Comparison of ENCODE assay signal across 13 mouse cellular contexts in the genomic region with DNA sequence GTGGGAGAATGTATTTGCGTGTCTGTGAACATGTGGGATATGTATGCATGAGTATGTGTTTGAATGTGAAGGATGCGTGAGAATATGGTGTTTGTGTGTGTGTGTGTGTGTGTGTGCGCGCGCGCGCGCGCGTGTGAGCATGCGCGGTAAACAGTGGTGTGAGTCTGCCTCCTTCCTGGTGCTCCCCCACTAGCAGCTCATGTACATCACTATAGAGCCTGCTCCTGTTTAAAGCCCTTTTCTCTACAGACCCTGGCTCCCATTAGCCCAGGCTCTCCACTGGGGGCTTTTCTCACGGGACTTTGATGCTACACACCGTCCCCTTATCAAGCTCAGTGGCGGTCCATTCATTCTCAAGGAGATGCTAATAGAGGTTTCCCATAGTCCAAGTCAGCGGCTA. TPM values are rescaled to one million over a fixed set of nuclear protein-coding genes. Genes with fewer than 3 reads are reported as not detected.
DNase-seq lines count a peak whose midpoint lies in the region; ATAC-seq and TF ChIP-seq lines count a peak whose summit lies in the region.
"Had no signal": no experiment of that assay in that cellular context is flagged by ENCODE, and none has a peak within 500 bp of the region (broad histone marks: within the 10 kb centered on the region; RNA-seq: fewer than 3 reads in every experiment).

No protein-coding gene starts in this region.

- no peaks in the 10 kb centered on the region for H3K9me3 ChIP-seq in embryonic facial prominence, embryonic 13.5 days
- H3K9me3 ChIP-seq in hindbrain, embryonic 14.5 days (ENCODE audit: control insufficient read depth, low read length), result no peaks in the 10 kb centered on the region
- no peaks in the 10 kb centered on the region for H3K9me3 ChIP-seq in neural tube, embryonic 12.5 days
- no peaks in the 10 kb centered on the region for H3K9me3 ChIP-seq in kidney, embryonic 16.5 days (ENCODE audit: low read length)
- H3K9me3 ChIP-seq: G1E; limb, embryonic 15.5 days had no signal

- peak overlapping the region; percentile 77 for H3K27ac ChIP-seq in layer of hippocampus, adult 2 months
- no peak overlapping the region for H3K27ac ChIP-seq in embryonic facial prominence, embryonic 13.5 days
- no peak overlapping the region for H3K27ac ChIP-seq in hindbrain, embryonic 14.5 days
- no peak overlapping the region for H3K27ac ChIP-seq in neural tube, embryonic 12.5 days
- no peak overlapping the region for H3K27ac ChIP-seq in kidney, embryonic 16.5 days (ENCODE audit: low read length)
- H3K27ac ChIP-seq: limb, embryonic 15.5 days had no signal

- peaks cover 13% of the 10 kb centered on the region for H3K4me1 ChIP-seq in embryonic facial prominence, embryonic 13.5 days
- H3K4me1 ChIP-seq in hindbrain, embryonic 14.5 days (replicated peaks; ENCODE audit: control insufficient read depth, insufficient read depth, low read length), result no peaks in the 10 kb centered on the region
- no peaks in the 10 kb centered on the region for H3K4me1 ChIP-seq in neural tube, embryonic 12.5 days
- H3K4me1 ChIP-seq in kidney, embryonic 16.5 days (ENCODE audit: insufficient read depth, low read length), result no peaks in the 10 kb centered on the region

- WGBS in embryonic facial prominence, embryonic 13.5 days, result 40% methylated on average over 16 of the region's 16 CpGs
- WGBS in hindbrain, embryonic 14.5 days, result 46% methylated on average over 16 of the region's 16 CpGs
- 41% methylated on average over 16 of the region's 16 CpGs for WGBS in neural tube, embryonic 12.5 days
- WGBS in kidney, embryonic 16.5 days, result 40% methylated on average over 16 of the region's 16 CpGs

- no peak for TF ChIP-seq CTCF in layer of hippocampus, adult 2 months (conservative IDR thresholded peaks at IDR 0.05)

- no peak for DNase-seq in layer of hippocampus, adult 2 months (ENCODE audit: low spot score in 2 of 2)
- DNase-seq in layer of hippocampus, postnatal 10 days (ENCODE audit: low spot score in 2 of 2), result no peak
- no peak for DNase-seq in hindbrain, embryonic 14.5 days (ENCODE audit: low spot score)
- DNase-seq in thymus, postnatal 14 days, result no peak
- DNase-seq: adrenal gland, postnatal 14 days; cerebellum, postnatal 10 days had no signal

- ATAC-seq in embryonic facial prominence, embryonic 13.5 days (ENCODE audit: insufficient number of reproducible peaks, insufficient read depth, low FRiP score, low TSS enrichment, low read depth), result no peak
- ATAC-seq in hindbrain, embryonic 14.5 days (ENCODE audit: low FRiP score), result no peak
- ATAC-seq in neural tube, embryonic 12.5 days (ENCODE audit: low FRiP score, low read depth), result no peak
- ATAC-seq in kidney, embryonic 16.5 days (ENCODE audit: low FRiP score, low TSS enrichment), result no peak
- ATAC-seq: inflammation-experienced regulatory T-cells, adult 6 months had no signal

- H3K27me3 ChIP-seq in embryonic facial prominence, embryonic 13.5 days, result no peaks in the 10 kb centered on the region
- no peaks in the 10 kb centered on the region for H3K27me3 ChIP-seq in hindbrain, embryonic 14.5 days (ENCODE audit: control insufficient read depth, insufficient read depth, low read length)
- H3K27me3 ChIP-seq in neural tube, embryonic 12.5 days (replicated peaks), result no peaks in the 10 kb centered on the region
- H3K27me3 ChIP-seq in kidney, embryonic 16.5 days (ENCODE audit: insufficient read depth, low read length), result no peaks in the 10 kb centered on the region
- H3K27me3 ChIP-seq: limb, embryonic 15.5 days had no signal

- H3K4me3 ChIP-seq in layer of hippocampus, adult 2 months, result no peak overlapping the region
- H3K4me3 ChIP-seq in embryonic facial prominence, embryonic 13.5 days, result peak overlapping the region; percentile 13; the same call in 1 of the 2 replicates
- 0 out of 2 replicates have a peak overlapping the region, but pooled peaks have one; percentile 4 for H3K4me3 ChIP-seq in hindbrain, embryonic 14.5 days (replicated peaks; ENCODE audit: low read length)
- no peak overlapping the region for H3K4me3 ChIP-seq in neural tube, embryonic 12.5 days
- H3K4me3 ChIP-seq in kidney, embryonic 16.5 days (ENCODE audit: low read length), result no peak overlapping the region
- H3K4me3 ChIP-seq: limb, embryonic 15.5 days had no signal

- H3K4me2 ChIP-seq in embryonic facial prominence, embryonic 13.5 days, result peak overlapping the region; percentile 43
- H3K4me2 ChIP-seq in hindbrain, embryonic 14.5 days (replicated peaks), result peak overlapping the region; percentile 43
- H3K4me2 ChIP-seq in neural tube, embryonic 12.5 days (replicated peaks), result peak overlapping the region; percentile 44
- no peak overlapping the region for H3K4me2 ChIP-seq in kidney, embryonic 16.5 days (replicated peaks; ENCODE audit: low read depth, low read length)
- H3K4me2 ChIP-seq: limb, embryonic 15.5 days had no signal

- H3K9ac ChIP-seq in embryonic facial prominence, embryonic 13.5 days, result no peak overlapping the region
- peak overlapping the region; percentile 46; the same call in 1 of the 2 replicates for H3K9ac ChIP-seq in hindbrain, embryonic 14.5 days
- H3K9ac ChIP-seq in neural tube, embryonic 12.5 days, result no peak overlapping the region
- no peak overlapping the region for H3K9ac ChIP-seq in kidney, embryonic 16.5 days (replicated peaks; ENCODE audit: low read length)
- H3K9ac ChIP-seq: limb, embryonic 15.5 days had no signal

- H3K36me3 ChIP-seq in embryonic facial prominence, embryonic 13.5 days, result no peaks in the 10 kb centered on the region
- H3K36me3 ChIP-seq in hindbrain, embryonic 14.5 days (replicated peaks; ENCODE audit: control insufficient read depth, insufficient read depth), result no peaks in the 10 kb centered on the region
- no peaks in the 10 kb centered on the region for H3K36me3 ChIP-seq in neural tube, embryonic 12.5 days
- no peaks in the 10 kb centered on the region for H3K36me3 ChIP-seq in kidney, embryonic 16.5 days (ENCODE audit: insufficient read depth, low read length)
- H3K36me3 ChIP-seq: G1E; limb, embryonic 15.5 days had no signal

RNA-seq across cellular contexts. Expression of a gene that starts 23.0 kb away (rescaled TPM):
- 10 to 100 TPM; 20.6 to 25.6 TPM for total RNA-seq in layer of hippocampus, adult 2 months (2021)
- total RNA-seq in layer of hippocampus, postnatal 10 days (2021), result 10 to 100 TPM; 19.8 TPM
- 13.8 and 16.0 TPM in 2 replicates for polyA plus RNA-seq in embryonic facial prominence, embryonic 13.5 days (2015; fragmentation: Nextera tagmentation; extraction: Ambion mirVana)
- polyA plus RNA-seq in hindbrain, embryonic 14.5 days (2014; fragmentation: Nextera tagmentation; extraction: Ambion mirVana), result 8.6 and 9.5 TPM in 2 replicates
- 9.8 and 12.5 TPM in 2 replicates for polyA plus RNA-seq in neural tube, embryonic 12.5 days (2016; fragmentation: Nextera tagmentation; extraction: Ambion mirVana)
- polyA plus RNA-seq in kidney, embryonic 16.5 days (2015; fragmentation: Nextera tagmentation; extraction: Ambion mirVana), result 22.2 and 23.0 TPM in 2 replicates

RNA-seq across cellular contexts. Expression of a gene that starts 32.5 kb away (rescaled TPM):
- total RNA-seq in layer of hippocampus, adult 2 months (2021), result 10 to 100 TPM; 35.8 to 37.8 TPM
- total RNA-seq in layer of hippocampus, postnatal 10 days (2021), result 10 to 100 TPM; 33.4 to 37.8 TPM
- 10.7 and 13.4 TPM in 2 replicates for polyA plus RNA-seq in embryonic facial prominence, embryonic 13.5 days (2015; fragmentation: Nextera tagmentation; extraction: Ambion mirVana)
- polyA plus RNA-seq in hindbrain, embryonic 14.5 days (2014; fragmentation: Nextera tagmentation; extraction: Ambion mirVana), result 35.6 and 35.8 TPM in 2 replicates
- 9.1 and 14.1 TPM in 2 replicates for polyA plus RNA-seq in neural tube, embryonic 12.5 days (2016; fragmentation: Nextera tagmentation; extraction: Ambion mirVana)
- polyA plus RNA-seq in kidney, embryonic 16.5 days (2015; fragmentation: Nextera tagmentation; extraction: Ambion mirVana), result 1.6 and 3.2 TPM in 2 replicates
- total RNA-seq: megakaryocyte progenitor cell, adult 5-6 weeks had no signal
- polyA plus RNA-seq: G1E; inflammation-experienced regulatory T-cells, adult 6 months had no signal

Comparison
In these comparisons a context has a peak if more than half of its experiments do, and no peak if none do; other contexts are left out.
1. H3K4me3 ChIP-seq: peak in embryonic facial prominence, embryonic 13.5 days (single experiment) and hindbrain, embryonic 14.5 days (single experiment); none in layer of hippocampus, adult 2 months (single experiment), neural tube, embryonic 12.5 days (single experiment) and kidney, embryonic 16.5 days (single experiment).